Mouse (Mus musculus): ENCODE measurements around the gene Gm3033. TPM values are rescaled to one million over a fixed set of nuclear protein-coding genes. Genes with fewer than 3 reads are reported as not detected.
"Not testable (repeated sequence)": the region's sequence is repeated elsewhere in the genome, so short reads cannot be mapped to it uniquely, and the experiment has no call there.

Gene Gm3033
- not detected for total RNA-seq (2021)

GRCm38 (mm10) chr14:3845945-3846344 is at the start of gene Gm3033:
Gene Gm3033 (plus strand): TSS chr14:3846245.
- not testable (repeated sequence) for DNase-seq

- DNase-seq: not testable (repeated sequence)
Observed at GRCm38 (mm10) chr14:3809774-3810173, 36.3 kb upstream of the Gm3033 start, which contains the start of gene Gm3002. Gene Gm3002 (plus strand): TSS chr14:3810074.

GRCm38 (mm10) chr14:3883872-3884271 is 37.8 kb downstream of the Gm3033 start, which contains the start of gene Gm2916:
Gene Gm2916 (plus strand): TSS chr14:3884172.
- DNase-seq: not testable (repeated sequence)

Other genes with a start within 250 kb of the Gm3033 start
- gene Gm3012, start 211.7 kb upstream of the Gm3033 start, total RNA-seq (2021): not detected
- 1 to 10 TPM; 2.7 to 2.8 TPM for gene Gm3020, start 194.2 kb upstream of the Gm3033 start, total RNA-seq (2021)
- gene Gm3043, start 157.5 kb upstream of the Gm3033 start, total RNA-seq (2021): not detected
- gene Gm3002, start 36.2 kb upstream of the Gm3033 start, total RNA-seq (2021): under 1 TPM in 1 of 2 experiments, not detected in 1; 0.58 TPM
- gene Gm2916, start 37.9 kb downstream of the Gm3033 start, total RNA-seq (2021): not detected
- gene Gm3029, start 85.5 kb downstream of the Gm3033 start, total RNA-seq (2021): not detected
- under 1 TPM in 1 of 2 experiments, not detected in 1; 0.27 TPM for gene Gm3095, start 117.3 kb downstream of the Gm3033 start, total RNA-seq (2021)
- gene Gm3099, start 152.1 kb downstream of the Gm3033 start, total RNA-seq (2021): not detected
- 1 to 10 TPM; 3.8 to 7.6 TPM for gene Gm5796, start 177.7 kb downstream of the Gm3033 start, total RNA-seq (2021)
- gene Gm3115, start 237.9 kb downstream of the Gm3033 start, total RNA-seq (2021): under 1 TPM; 0.37 to 0.73 TPM

Measured in layer of hippocampus, postnatal 36 days (tissue).